In the genomic region with DNA sequence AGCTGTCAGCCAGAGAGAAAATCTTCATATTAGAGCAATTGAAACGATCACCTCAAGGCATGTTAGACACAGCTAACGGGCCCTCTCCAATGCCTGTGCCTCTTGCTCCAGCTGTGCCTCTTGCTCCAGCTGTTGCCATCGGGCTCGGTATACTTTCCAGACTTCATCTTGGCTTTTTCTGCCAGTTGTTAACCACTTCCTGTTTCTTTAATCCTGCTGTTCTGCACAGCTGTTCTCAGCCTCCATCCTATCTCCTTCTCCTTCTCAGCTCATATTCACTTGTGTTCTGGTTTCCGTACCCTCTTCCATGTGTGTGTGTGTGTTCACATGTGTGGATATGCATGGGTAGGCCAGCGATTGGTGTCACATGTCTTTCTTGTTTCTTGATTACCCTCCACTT, we compare ENCODE assay signal across 17 mouse cellular contexts. TPM values are rescaled to one million over a fixed set of nuclear protein-coding genes. Genes with fewer than 3 reads are reported as not detected.
DNase-seq lines count a peak whose midpoint lies in the region; ATAC-seq and TF ChIP-seq lines count a peak whose summit lies in the region.
"Had no signal": no experiment of that assay in that cellular context is flagged by ENCODE, and none has a peak within 500 bp of the region (broad histone marks: within the 10 kb centered on the region; RNA-seq: fewer than 3 reads in every experiment).

No protein-coding gene starts in this region.

- WGBS in liver, postnatal 0 days (ENCODE audit: insufficient replicate concordance) = 53% methylated on average over 6 of the region's 6 CpGs
- WGBS in liver, embryonic 12.5 days (ENCODE audit: insufficient replicate concordance) = 47% methylated on average over 6 of the region's 6 CpGs
- WGBS in embryonic facial prominence, embryonic 11.5 days = 52% methylated on average over 6 of the region's 6 CpGs
- 86% methylated on average over 6 of the region's 6 CpGs for WGBS in midbrain, embryonic 14.5 days

- no peak overlapping the region for H3K27ac ChIP-seq in liver, postnatal 0 days (ENCODE audit: low read depth)
- no peak overlapping the region for H3K27ac ChIP-seq in liver, embryonic 12.5 days
- no peak overlapping the region for H3K27ac ChIP-seq in embryonic facial prominence, embryonic 11.5 days (replicated peaks; ENCODE audit: low read depth, low read length)
- H3K27ac ChIP-seq in midbrain, embryonic 14.5 days (replicated peaks; ENCODE audit: low read depth, low read length) = no peak overlapping the region
- H3K27ac ChIP-seq: hindbrain, embryonic 15.5 days; liver, embryonic 13.5 days; midbrain, embryonic 10.5 days had no signal

- H3K79me2 ChIP-seq in C2C12 (ENCODE audit: control insufficient read depth, insufficient read depth) = no peaks in the 10 kb centered on the region

- no peaks in the 10 kb centered on the region for H3K9me3 ChIP-seq in liver, postnatal 0 days (ENCODE audit: low read length)
- H3K9me3 ChIP-seq in liver, embryonic 12.5 days (replicated peaks) = no peaks in the 10 kb centered on the region
- no peaks in the 10 kb centered on the region for H3K9me3 ChIP-seq in embryonic facial prominence, embryonic 11.5 days (replicated peaks; ENCODE audit: control insufficient read depth, low read length)
- H3K9me3 ChIP-seq in midbrain, embryonic 14.5 days (ENCODE audit: control insufficient read depth, low read length) = no peaks in the 10 kb centered on the region
- H3K9me3 ChIP-seq: hindbrain, embryonic 15.5 days; liver, embryonic 13.5 days; midbrain, embryonic 10.5 days had no signal

- H3ac ChIP-seq in C2C12 (ENCODE audit: control insufficient read depth, insufficient read length, low read depth) = no peak overlapping the region

- no peaks in the 10 kb centered on the region for H3K27me3 ChIP-seq in liver, postnatal 0 days (ENCODE audit: insufficient read depth, low read length)
- no peaks in the 10 kb centered on the region for H3K27me3 ChIP-seq in liver, embryonic 12.5 days (replicated peaks)
- H3K27me3 ChIP-seq in C2C12 (ENCODE audit: control insufficient read depth, insufficient read depth, insufficient read length) = no peaks in the 10 kb centered on the region
- H3K27me3 ChIP-seq in embryonic facial prominence, embryonic 11.5 days (ENCODE audit: control insufficient read depth, insufficient read depth, low read length) = no peaks in the 10 kb centered on the region
- H3K27me3 ChIP-seq in midbrain, embryonic 14.5 days (ENCODE audit: control insufficient read depth, insufficient read depth, low read length) = no peaks in the 10 kb centered on the region
- H3K27me3 ChIP-seq: hindbrain, embryonic 15.5 days; liver, embryonic 13.5 days; Patski had no signal

- no peak overlapping the region for H3K9ac ChIP-seq in liver, postnatal 0 days (replicated peaks)
- H3K9ac ChIP-seq in liver, embryonic 12.5 days = no peak overlapping the region
- no peak overlapping the region for H3K9ac ChIP-seq in embryonic facial prominence, embryonic 11.5 days (replicated peaks; ENCODE audit: low read length)
- no peak overlapping the region for H3K9ac ChIP-seq in midbrain, embryonic 14.5 days (replicated peaks; ENCODE audit: low read length)
- H3K9ac ChIP-seq: hindbrain, embryonic 15.5 days; liver, embryonic 13.5 days had no signal

- no peak overlapping the region for H3K4me2 ChIP-seq in liver, postnatal 0 days (ENCODE audit: low read depth, low read length)
- H3K4me2 ChIP-seq in liver, embryonic 12.5 days = no peak overlapping the region
- H3K4me2 ChIP-seq in embryonic facial prominence, embryonic 11.5 days (ENCODE audit: low read depth, low read length) = no peak overlapping the region
- no peak overlapping the region for H3K4me2 ChIP-seq in midbrain, embryonic 14.5 days (ENCODE audit: low read length)
- H3K4me2 ChIP-seq: hindbrain, embryonic 15.5 days; liver, embryonic 13.5 days had no signal

- TF ChIP-seq CTCF in liver, postnatal 0 days (IDR thresholded peaks at IDR 0.05; ENCODE audit: low read depth) = no peak
- TF ChIP-seq CTCF in C2C12 (IDR thresholded peaks at IDR 0.05; ENCODE audit: control insufficient read depth, insufficient read depth, insufficient read length) = no peak

- no peaks in the 10 kb centered on the region for H3K79me3 ChIP-seq in C2C12 (ENCODE audit: low read depth)

- no peak for DNase-seq in liver, postnatal 0 days
- peak; percentile 25 for DNase-seq in embryonic facial prominence, embryonic 11.5 days (ENCODE audit: low spot score)
- no peak for DNase-seq in layer of hippocampus, adult 11-12 months (ENCODE audit: low spot score)
- DNase-seq in midbrain, embryonic 14.5 days = no peak
- DNase-seq: cerebellum, adult 11-12 months; kidney, adult 9 months; liver, embryonic 13.5 days; right cerebral cortex, postnatal 25 days had no signal

- no peak overlapping the region for H3K4me3 ChIP-seq in liver, postnatal 0 days (ENCODE audit: low read depth, low read length)
- no peak overlapping the region for H3K4me3 ChIP-seq in liver, embryonic 12.5 days
- H3K4me3 ChIP-seq in C2C12 (ENCODE audit: insufficient read depth, poor library complexity, severe bottlenecking) = no peak overlapping the region
- no peak overlapping the region for H3K4me3 ChIP-seq in embryonic facial prominence, embryonic 11.5 days (ENCODE audit: low read depth, low read length)
- H3K4me3 ChIP-seq in midbrain, embryonic 14.5 days (replicated peaks; ENCODE audit: low read depth, low read length) = no peak overlapping the region
- H3K4me3 ChIP-seq: hindbrain, embryonic 15.5 days; liver, embryonic 13.5 days; midbrain, embryonic 10.5 days had no signal

- no peaks in the 10 kb centered on the region for H3K4me1 ChIP-seq in liver, postnatal 0 days (ENCODE audit: insufficient read depth)
- no peaks in the 10 kb centered on the region for H3K4me1 ChIP-seq in liver, embryonic 12.5 days
- H3K4me1 ChIP-seq in embryonic facial prominence, embryonic 11.5 days (ENCODE audit: control insufficient read depth, insufficient read depth, low read length) = no peaks in the 10 kb centered on the region
- H3K4me1 ChIP-seq in midbrain, embryonic 14.5 days (ENCODE audit: control insufficient read depth, insufficient read depth, low read length) = no peaks in the 10 kb centered on the region
- H3K4me1 ChIP-seq: hindbrain, embryonic 15.5 days; liver, embryonic 13.5 days; midbrain, embryonic 10.5 days had no signal

- H3K36me3 ChIP-seq in liver, postnatal 0 days (replicated peaks; ENCODE audit: insufficient read depth, low read length) = no peaks in the 10 kb centered on the region
- H3K36me3 ChIP-seq in liver, embryonic 12.5 days = no peaks in the 10 kb centered on the region
- no peaks in the 10 kb centered on the region for H3K36me3 ChIP-seq in C2C12 (ENCODE audit: control insufficient read depth, insufficient read depth)
- no peaks in the 10 kb centered on the region for H3K36me3 ChIP-seq in embryonic facial prominence, embryonic 11.5 days (replicated peaks; ENCODE audit: control insufficient read depth, insufficient read depth, low read depth, low read length)
- no peaks in the 10 kb centered on the region for H3K36me3 ChIP-seq in midbrain, embryonic 14.5 days (ENCODE audit: control insufficient read depth, insufficient read depth, low read length)
- H3K36me3 ChIP-seq: hindbrain, embryonic 15.5 days; liver, embryonic 13.5 days; midbrain, embryonic 10.5 days had no signal

- ATAC-seq in liver, postnatal 0 days = 0 out of 2 replicates have a peak, but pooled peaks have one; percentile 19
- no peak for ATAC-seq in liver, embryonic 12.5 days
- ATAC-seq in embryonic facial prominence, embryonic 11.5 days (replicated peaks; ENCODE audit: insufficient number of reproducible peaks, low FRiP score, low TSS enrichment, low read depth) = no peak
- peak; percentile 43 for ATAC-seq in megakaryocyte, adult 5-6 weeks (ENCODE audit: poor library complexity, severe bottlenecking)
- ATAC-seq in midbrain, embryonic 14.5 days (ENCODE audit: low FRiP score, low TSS enrichment) = no peak
- ATAC-seq: Patski had no signal

- TF ChIP-seq EP300 in liver, postnatal 0 days (IDR thresholded peaks at IDR 0.05; ENCODE audit: low read depth) = no peak

TF ChIP-seq in C2C12, 6 proteins besides CTCF, POLR2A, EP300 and RAD21:
- TF ChIP-seq USF1 (IDR thresholded peaks at IDR 0.05; ENCODE audit: low read depth) (no peak), FOSL1 (IDR thresholded peaks at IDR 0.05; ENCODE audit: insufficient read depth, low read length, poor library complexity, severe bottlenecking) (no peak), MYOD1 (IDR thresholded peaks at IDR 0.05; ENCODE audit: control insufficient read depth, insufficient read length, low read depth) (peak; percentile 63)

RNA-seq across cellular contexts. Expression of gene Hacd4, which starts 41.4 kb away (rescaled TPM):
- polyA plus RNA-seq in liver, postnatal 0 days (2015; fragmentation: Nextera tagmentation; extraction: Ambion mirVana) = 5.3 TPM in 2 replicates
- 4.8 and 5.5 TPM in 2 replicates for polyA plus RNA-seq in liver, embryonic 12.5 days (2016; fragmentation: Nextera tagmentation; extraction: Ambion mirVana)
- polyA plus RNA-seq in C2C12 (2012; fragmentation: generic; extraction: Trizol) = 1.7 TPM
- 4.4 and 6.2 TPM in 2 replicates for polyA plus RNA-seq in embryonic facial prominence, embryonic 11.5 days (2014; fragmentation: Nextera tagmentation; extraction: Ambion mirVana)
- 112 and 118 TPM in 2 replicates for total RNA-seq in megakaryocyte, adult 5-6 weeks (2015)
- 70.7 and 72.7 TPM in 2 replicates for total RNA-seq in megakaryocyte, adult 5-6 weeks (2017)
- polyA plus RNA-seq in midbrain, embryonic 14.5 days (2014; fragmentation: Nextera tagmentation; extraction: Ambion mirVana) = 2.4 and 3.8 TPM in 2 replicates

RNA-seq across cellular contexts. Expression of gene Ifnb1, which starts 42.4 kb away (rescaled TPM):
- not detected in 2 replicates for polyA plus RNA-seq in liver, postnatal 0 days (2015; fragmentation: Nextera tagmentation; extraction: Ambion mirVana)
- polyA plus RNA-seq in liver, embryonic 12.5 days (2016; fragmentation: Nextera tagmentation; extraction: Ambion mirVana) = not detected in 2 replicates
- polyA plus RNA-seq in C2C12 (2012; fragmentation: generic; extraction: Trizol) = not detected
- not detected in 2 replicates for polyA plus RNA-seq in embryonic facial prominence, embryonic 11.5 days (2014; fragmentation: Nextera tagmentation; extraction: Ambion mirVana)
- total RNA-seq in megakaryocyte, adult 5-6 weeks (2015) = not detected in 2 replicates
- not detected in 2 replicates for total RNA-seq in megakaryocyte, adult 5-6 weeks (2017)
- polyA plus RNA-seq in midbrain, embryonic 14.5 days (2014; fragmentation: Nextera tagmentation; extraction: Ambion mirVana) = not detected in 2 replicates
- polyA plus RNA-seq: cortical plate, adult 2 months; gonadal fat pad, adult 2 months; heart, postnatal 0 days; hindbrain, embryonic 15.5 days; liver, embryonic 13.5 days; midbrain, embryonic 10.5 days; Patski had no signal

Comparison
In these comparisons a context has a peak if more than half of its experiments do, and no peak if none do; other contexts are left out.
1. ATAC-seq: peak in liver, postnatal 0 days (single experiment) and megakaryocyte, adult 5-6 weeks (single experiment); none in liver, embryonic 12.5 days (single experiment), embryonic facial prominence, embryonic 11.5 days (single experiment) and midbrain, embryonic 14.5 days (single experiment).